Mouse (Mus musculus) midbrain, embryonic 13.5 days (tissue): Measurements from ENCODE around the gene Tsku. TPM values are rescaled to one million over a fixed set of nuclear protein-coding genes. Genes with fewer than 3 reads are reported as not detected.

Source experiments
- ATAC-seq: fragments of 200-750 bp; cut with Nextera tagmentation; 2 replicates; pipeline ENCODE4 v1.8.0; 2017; ENCODE audit warnings: mild to moderate bottlenecking, moderate TSS enrichment, moderate library complexity
- H3K27ac ChIP-seq: fragments of 300-500 bp; sonication (generic); 2 replicates; pipeline ENCODE4 v1.5.1; 2015; ENCODE audit warnings: inconsistent platforms, mild to moderate bottlenecking, moderate library complexity
- H3K27me3 ChIP-seq: fragments of 300-500 bp; sonication (generic); 2 replicates; pipeline ENCODE4 v1.6.1; 2015; ENCODE audit warnings: mild to moderate bottlenecking, inconsistent platforms
- H3K36me3 ChIP-seq: fragments of 300-500 bp; sonication (generic); 2 replicates; pipeline ENCODE4 v1.6.1; 2015; ENCODE audit warnings: mild to moderate bottlenecking, inconsistent platforms
- H3K4me1 ChIP-seq: fragments of 300-500 bp; sonication (generic); replicated peaks from 2 replicates; pipeline ENCODE4 v1.6.1; 2015; ENCODE audit warnings: inconsistent platforms
- H3K4me2 ChIP-seq: fragments of 300-500 bp; sonication (generic); replicated peaks from 2 replicates; pipeline ENCODE4 v1.6.1; 2015; ENCODE audit warnings: moderate library complexity, mild to moderate bottlenecking, inconsistent platforms
- H3K4me3 ChIP-seq: fragments of 300-500 bp; sonication (generic); replicated peaks from 2 replicates; pipeline ENCODE4 v1.5.1; 2015; ENCODE audit warnings: mild to moderate bottlenecking, inconsistent platforms
- H3K9ac ChIP-seq: fragments of 300-500 bp; sonication (generic); replicated peaks from 2 replicates; pipeline ENCODE4 v1.6.1; 2015; ENCODE audit warnings: mild to moderate bottlenecking, inconsistent platforms
- H3K9me3 ChIP-seq: fragments of 300-500 bp; sonication (generic); 2 replicates; pipeline ENCODE4 v1.6.1; 2016; ENCODE audit warnings: mild to moderate bottlenecking, inconsistent platforms
- WGBS: fragments of 180-500 bp; shearing (Covaris S2); methylation state at CpG from one replicate; pipeline ENCODE4 v1.1.7; 2015; 5-methylcytosine and 5-hydroxymethylcytosine counted together
- polyA plus RNA-seq: library from polyadenylated mRNA; unstranded; fragments of >200 nt; fragmentation: Nextera tagmentation; extraction: Ambion mirVana; gene quantifications from 2 replicates; pipeline ENCODE4 v1.2.1, GENCODE M21; 2015

Tsku gene
- 6.7 and 7.2 TPM in 2 replicates for polyA plus RNA-seq

- under 1% methylated on average over 52 of the region's 52 CpGs for WGBS
- ATAC-seq, result peak; percentile 92
- no peaks in the 10 kb centered on the region for H3K9me3 ChIP-seq
- H3K4me2 ChIP-seq, result peak within 1 kb of the TSS; percentile 94
- peak within 1 kb of the TSS; percentile 79 for H3K27ac ChIP-seq
- peak within 1 kb of the TSS; percentile 79 for H3K4me3 ChIP-seq
- H3K4me1 ChIP-seq, result peaks cover 54% of the 10 kb centered on the region
- no peaks in the 10 kb centered on the region for H3K36me3 ChIP-seq
- H3K9ac ChIP-seq, result peak within 1 kb of the TSS; percentile 83
- no peaks in the 10 kb centered on the region for H3K27me3 ChIP-seq
These were observed at the start of gene Tsku for GRCm38 (mm10) chr7:98361063-98361652. Tsku (minus strand) TSS chr7:98361328.

GRCm38 (mm10) chr7:98407615-98408014 lies 46.5 kb upstream of the Tsku start:
- H3K27me3 ChIP-seq, result no peaks in the 10 kb centered on the region
- H3K9ac ChIP-seq, result no peak overlapping the region
- no peak overlapping the region for H3K27ac ChIP-seq
- H3K4me2 ChIP-seq, result no peak overlapping the region
- H3K4me3 ChIP-seq, result no peak overlapping the region
- no peaks in the 10 kb centered on the region for H3K36me3 ChIP-seq
- ATAC-seq, result no peak
- 0 out of 2 replicates have a peak, but pooled peaks cover 2% of the 10 kb centered on the region for H3K4me1 ChIP-seq
- no peaks in the 10 kb centered on the region for H3K9me3 ChIP-seq
- 82% methylated on average over 5 of the region's 5 CpGs for WGBS

GRCm38 (mm10) chr7:98403996-98404395 lies 42.9 kb upstream of the Tsku start:
- Histone ChIP-seq H3K9ac (no peak overlapping the region), H3K4me2 (no peak overlapping the region), H3K4me1 (0 out of 2 replicates have a peak, but pooled peaks cover 2% of the 10 kb centered on the region), H3K27ac (no peak overlapping the region), H3K9me3 (no peaks in the 10 kb centered on the region), H3K4me3 (no peak overlapping the region), H3K27me3 (no peaks in the 10 kb centered on the region), H3K36me3 (no peaks in the 10 kb centered on the region)
- 79% methylated on average over 4 of the region's 4 CpGs for WGBS
- ATAC-seq, result 0 out of 2 replicates have a peak, but pooled peaks have one; percentile 34

GRCm38 (mm10) chr7:98402582-98403574 lies 41.8 kb upstream of the Tsku start:
- Histone ChIP-seq H3K36me3 (no peaks in the 10 kb centered on the region), H3K9me3 (no peaks in the 10 kb centered on the region), H3K4me1 (0 out of 2 replicates have a peak, but pooled peaks cover 2% of the 10 kb centered on the region), H3K4me2 (no peak overlapping the region), H3K4me3 (no peak overlapping the region), H3K27me3 (no peaks in the 10 kb centered on the region), H3K27ac (no peak overlapping the region), H3K9ac (no peak overlapping the region)
- peak; percentile 48; the same call in 1 of the 2 replicates for ATAC-seq
- 64% methylated on average over 15 of the region's 15 CpGs for WGBS

- Histone ChIP-seq H3K4me3 (no peak overlapping the region), H3K27ac (no peak overlapping the region), H3K9me3 (no peaks in the 10 kb centered on the region), H3K4me2 (no peak overlapping the region), H3K27me3 (no peaks in the 10 kb centered on the region), H3K36me3 (no peaks in the 10 kb centered on the region), H3K9ac (no peak overlapping the region), H3K4me1 (peaks cover 7% of the 10 kb centered on the region; the same call in 1 of the 2 replicates)
- no peak for ATAC-seq
- WGBS, result 88% methylated on average over 8 of the region's 8 CpGs
These were observed 31.5 kb upstream of the Tsku start for GRCm38 (mm10) chr7:98392466-98393201.

GRCm38 (mm10) chr7:98391351-98391936 lies 30.3 kb upstream of the Tsku start:
- WGBS, result 88% methylated on average over 7 of the region's 7 CpGs
- Histone ChIP-seq H3K4me2 (no peak overlapping the region), H3K4me3 (no peak overlapping the region), H3K27ac (no peak overlapping the region), H3K27me3 (no peaks in the 10 kb centered on the region), H3K4me1 (peaks cover 7% of the 10 kb centered on the region; the same call in 1 of the 2 replicates), H3K9me3 (no peaks in the 10 kb centered on the region), H3K9ac (no peak overlapping the region), H3K36me3 (no peaks in the 10 kb centered on the region)
- ATAC-seq, result no peak

GRCm38 (mm10) chr7:98390486-98390885 lies 29.4 kb upstream of the Tsku start:
- Histone ChIP-seq H3K9ac (no peak overlapping the region), H3K4me2 (no peak overlapping the region), H3K4me1 (peaks cover 7% of the 10 kb centered on the region; the same call in 1 of the 2 replicates), H3K36me3 (no peaks in the 10 kb centered on the region), H3K27me3 (no peaks in the 10 kb centered on the region), H3K27ac (no peak overlapping the region), H3K9me3 (no peaks in the 10 kb centered on the region), H3K4me3 (no peak overlapping the region)
- no peak for ATAC-seq
- WGBS, result 83% methylated on average over 2 of the region's 2 CpGs

- H3K9me3 ChIP-seq, result no peaks in the 10 kb centered on the region
- no peak overlapping the region for H3K4me3 ChIP-seq
- no peak overlapping the region for H3K4me2 ChIP-seq
- H3K27me3 ChIP-seq, result no peaks in the 10 kb centered on the region
- no peak for ATAC-seq
- H3K36me3 ChIP-seq, result no peaks in the 10 kb centered on the region
- peaks cover 7% of the 10 kb centered on the region; the same call in 1 of the 2 replicates for H3K4me1 ChIP-seq
- WGBS, result 85% methylated on average over 9 of the region's 9 CpGs
- H3K9ac ChIP-seq, result no peak overlapping the region
- no peak overlapping the region for H3K27ac ChIP-seq
These were observed 28.5 kb upstream of the Tsku start for GRCm38 (mm10) chr7:98389656-98390055.

- 77% methylated on average over 12 of the region's 12 CpGs for WGBS
- Histone ChIP-seq H3K4me3 (no peak overlapping the region), H3K9ac (no peak overlapping the region), H3K27me3 (no peaks in the 10 kb centered on the region), H3K27ac (no peak overlapping the region), H3K4me2 (no peak overlapping the region), H3K36me3 (no peaks in the 10 kb centered on the region), H3K9me3 (no peaks in the 10 kb centered on the region), H3K4me1 (peaks cover 7% of the 10 kb centered on the region; the same call in 1 of the 2 replicates)
- no peak for ATAC-seq
These were observed 27.9 kb upstream of the Tsku start for GRCm38 (mm10) chr7:98388881-98389501.

GRCm38 (mm10) chr7:98387201-98387600 lies 26.1 kb upstream of the Tsku start:
- Histone ChIP-seq H3K4me2 (no peak overlapping the region), H3K9ac (no peak overlapping the region), H3K4me3 (no peak overlapping the region), H3K27me3 (no peaks in the 10 kb centered on the region), H3K9me3 (no peaks in the 10 kb centered on the region), H3K36me3 (no peaks in the 10 kb centered on the region), H3K4me1 (peaks cover 7% of the 10 kb centered on the region; the same call in 1 of the 2 replicates), H3K27ac (no peak overlapping the region)
- WGBS, result 79% methylated on average over 7 of the region's 7 CpGs
- ATAC-seq, result no peak

- Histone ChIP-seq H3K27me3 (no peaks in the 10 kb centered on the region), H3K9me3 (no peaks in the 10 kb centered on the region), H3K4me2 (no peak overlapping the region), H3K36me3 (no peaks in the 10 kb centered on the region), H3K4me3 (no peak overlapping the region), H3K4me1 (peaks cover 12% of the 10 kb centered on the region), H3K27ac (no peak overlapping the region), H3K9ac (no peak overlapping the region)
- 83% methylated on average over 1 of the region's 1 CpGs for WGBS
- no peak for ATAC-seq
These were observed 24.0 kb upstream of the Tsku start for GRCm38 (mm10) chr7:98385168-98385567.
